In the genomic region with DNA sequence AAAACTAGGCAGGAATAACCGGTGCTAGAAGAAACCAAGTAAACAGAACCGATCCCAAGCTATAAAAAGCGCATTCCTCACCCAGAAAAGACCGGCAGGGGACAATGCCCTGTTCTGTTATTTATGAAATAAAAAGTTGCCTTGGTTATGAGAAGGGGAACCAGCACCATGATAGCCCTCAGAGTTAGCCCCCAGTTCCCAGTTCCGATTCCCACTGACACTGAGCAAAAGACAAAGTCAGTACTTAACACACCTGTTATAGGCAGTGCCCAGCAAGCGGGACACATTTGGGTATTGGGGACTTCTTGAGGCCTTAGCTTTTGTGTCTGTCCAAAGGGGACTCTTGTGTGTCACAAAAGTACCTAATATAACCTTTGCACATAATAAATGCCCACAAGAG, we compare ENCODE assay signal across 8 mouse cellular contexts. TPM values are rescaled to one million over a fixed set of nuclear protein-coding genes. Genes with fewer than 3 reads are reported as not detected.
DNase-seq lines count a peak whose midpoint lies in the region; ATAC-seq and TF ChIP-seq lines count a peak whose summit lies in the region.

No protein-coding gene starts in this region.

- peak overlapping the region; percentile 76 for H3K4me3 ChIP-seq in lung, embryonic 16.5 days (ENCODE audit: low read length)
- peak overlapping the region; percentile 89 for H3K4me3 ChIP-seq in forebrain, embryonic 13.5 days
- peak overlapping the region; percentile 80 for H3K4me3 ChIP-seq in limb, embryonic 11.5 days (ENCODE audit: low read depth, low read length)
- peak overlapping the region; percentile 92; the same call in 1 of the 2 replicates for H3K4me3 ChIP-seq in small intestine, adult 2 months (ENCODE audit: low read depth, low read length)

- WGBS in lung, embryonic 16.5 days: 19% methylated on average over 6 of the region's 6 CpGs
- WGBS in forebrain, embryonic 13.5 days: 16% methylated on average over 6 of the region's 6 CpGs
- 28% methylated on average over 6 of the region's 6 CpGs for WGBS in limb, embryonic 11.5 days
- whole genome bisulfite sequencing in small intestine, adult 2 months: 13% methylated on average over 6 of the region's 6 CpGs

- no peak for TF ChIP-seq CTCF in small intestine, adult 2 months (IDR thresholded peaks at IDR 0.05; ENCODE audit: extremely low read depth, insufficient read length, insufficient replicate concordance, low read depth, low read length)

- peak overlapping the region; percentile 81 for H3K4me2 ChIP-seq in lung, embryonic 16.5 days (ENCODE audit: low read depth, low read length)
- H3K4me2 ChIP-seq in forebrain, embryonic 13.5 days: peak overlapping the region; percentile 74
- H3K4me2 ChIP-seq in limb, embryonic 11.5 days (ENCODE audit: low read depth, severe bottlenecking): peak overlapping the region; percentile 71

- DNase-seq in lung, postnatal 14 days: no peak
- no peak for DNase-seq in limb, embryonic 11.5 days (ENCODE audit: low spot score)
- no peak for DNase-seq in Muller cell, postnatal 12 days (ENCODE audit: inconsistent ontology term)
- no peak for DNase-seq in frontal cortex, postnatal 10 days (ENCODE audit: low spot score in 2 of 2)
- no peak for DNase-seq in urinary bladder, postnatal 36 days (ENCODE audit: low spot score in 2 of 2)

- no peak for TF ChIP-seq POLR2A in small intestine, adult 2 months (IDR thresholded peaks at IDR 0.05; ENCODE audit: low read depth, low read length)

- no peaks in the 10 kb centered on the region for H3K36me3 ChIP-seq in lung, embryonic 16.5 days (ENCODE audit: control insufficient read depth, insufficient read depth, low read length)
- no peaks in the 10 kb centered on the region for H3K36me3 ChIP-seq in forebrain, embryonic 13.5 days (ENCODE audit: poor library complexity, severe bottlenecking)
- no peaks in the 10 kb centered on the region for H3K36me3 ChIP-seq in limb, embryonic 11.5 days (ENCODE audit: control insufficient read depth, insufficient read depth, low read length)
- no peaks in the 10 kb centered on the region for H3K36me3 ChIP-seq in small intestine, adult 2 months (ENCODE audit: control insufficient read depth, insufficient read depth, low read length)

- peak overlapping the region; percentile 98 for H3K27ac ChIP-seq in lung, embryonic 16.5 days (ENCODE audit: low read length)
- H3K27ac ChIP-seq in forebrain, embryonic 13.5 days: peak overlapping the region; percentile 98; the same call in 1 of the 2 replicates
- no peak overlapping the region for H3K27ac ChIP-seq in limb, embryonic 11.5 days (replicated peaks; ENCODE audit: low read depth, low read length)
- H3K27ac ChIP-seq in small intestine, adult 2 months (ENCODE audit: insufficient read depth, low read depth, low read length): peak overlapping the region; percentile 92; the same call in 1 of the 2 replicates

- H3K9me3 ChIP-seq in lung, embryonic 16.5 days (ENCODE audit: control insufficient read depth, low read length): no peaks in the 10 kb centered on the region
- H3K9me3 ChIP-seq in forebrain, embryonic 13.5 days (replicated peaks): no peaks in the 10 kb centered on the region
- H3K9me3 ChIP-seq in limb, embryonic 11.5 days (ENCODE audit: control insufficient read depth, low read length): no peaks in the 10 kb centered on the region

- peaks cover 14% of the 10 kb centered on the region for H3K4me1 ChIP-seq in lung, embryonic 16.5 days (replicated peaks; ENCODE audit: control insufficient read depth, insufficient read depth, low read length)
- H3K4me1 ChIP-seq in forebrain, embryonic 13.5 days: peaks cover 21% of the 10 kb centered on the region
- H3K4me1 ChIP-seq in limb, embryonic 11.5 days (ENCODE audit: control insufficient read depth, insufficient read depth, low read length): 0 out of 2 replicates have a peak, but pooled peaks cover 4% of the 10 kb centered on the region
- no peaks in the 10 kb centered on the region; the same call in 1 of the 2 replicates for H3K4me1 ChIP-seq in small intestine, adult 2 months (ENCODE audit: control insufficient read depth, insufficient read depth, insufficient read length, low read length)

- H3K9ac ChIP-seq in lung, embryonic 16.5 days (ENCODE audit: low read length): peak overlapping the region; percentile 91
- peak overlapping the region; percentile 96 for H3K9ac ChIP-seq in forebrain, embryonic 13.5 days
- peak overlapping the region; percentile 96 for H3K9ac ChIP-seq in limb, embryonic 11.5 days (ENCODE audit: low read length)

- no peaks in the 10 kb centered on the region for H3K27me3 ChIP-seq in lung, embryonic 16.5 days (ENCODE audit: control insufficient read depth, insufficient read depth, low read depth, low read length)
- no peaks in the 10 kb centered on the region for H3K27me3 ChIP-seq in forebrain, embryonic 13.5 days
- no peaks in the 10 kb centered on the region for H3K27me3 ChIP-seq in limb, embryonic 11.5 days (ENCODE audit: control insufficient read depth, insufficient read depth, low read length)
- no peaks in the 10 kb centered on the region for H3K27me3 ChIP-seq in small intestine, adult 2 months (ENCODE audit: control insufficient read depth, insufficient read depth, low read length)

- no peak for ATAC-seq in lung, embryonic 16.5 days (ENCODE audit: low read depth)
- ATAC-seq in forebrain, embryonic 13.5 days: no peak
- no peak for ATAC-seq in limb, embryonic 11.5 days (ENCODE audit: insufficient number of reproducible peaks, low FRiP score, low TSS enrichment, low read depth)

RNA-seq across cellular contexts. Expression of gene Pank1, which starts 0.4 kb away (rescaled TPM):
- polyA plus RNA-seq in lung, embryonic 16.5 days (2015; fragmentation: Nextera tagmentation; extraction: Ambion mirVana): 7.0 and 7.5 TPM in 2 replicates
- 5.8 and 6.7 TPM in 2 replicates for polyA plus RNA-seq in forebrain, embryonic 13.5 days (2015; fragmentation: Nextera tagmentation; extraction: Ambion mirVana)
- 10.4 and 10.8 TPM in 2 replicates for polyA plus RNA-seq in limb, embryonic 11.5 days (2014; fragmentation: Nextera tagmentation; extraction: Ambion mirVana)
- 1.0 and 1.1 TPM in 2 replicates for polyA plus RNA-seq in small intestine, adult 2 months (2012; rRNA removed)

RNA-seq across cellular contexts. Expression of gene Kif20b, which starts 42.5 kb away (rescaled TPM):
- polyA plus RNA-seq in lung, embryonic 16.5 days (2015; fragmentation: Nextera tagmentation; extraction: Ambion mirVana): 77.2 and 85.7 TPM in 2 replicates
- 62.9 and 66.2 TPM in 2 replicates for polyA plus RNA-seq in forebrain, embryonic 13.5 days (2015; fragmentation: Nextera tagmentation; extraction: Ambion mirVana)
- 77.8 and 84.9 TPM in 2 replicates for polyA plus RNA-seq in limb, embryonic 11.5 days (2014; fragmentation: Nextera tagmentation; extraction: Ambion mirVana)
- polyA plus RNA-seq in small intestine, adult 2 months (2012; rRNA removed): 0.03 and 0.27 TPM in 2 replicates

Comparison
In these comparisons a context has a peak if more than half of its experiments do, and no peak if none do; other contexts are left out.
1. RNA of gene Kif20b, which starts 42.5 kb away (polyA plus RNA-seq): 77.2 to 85.7 TPM in lung, embryonic 16.5 days, 77.8 to 84.9 TPM in limb, embryonic 11.5 days and 62.9 to 66.2 TPM in forebrain, embryonic 13.5 days; 0.03 to 0.27 TPM in small intestine, adult 2 months; every median in the first group is over 10 times any median in the second.
2. Peak in every context shown above with its lines, with median percentiles within 50 percentile points of each other: H3K4me2 ChIP-seq, H3K4me3 ChIP-seq and H3K9ac ChIP-seq.